Mouse (Mus musculus): Measurements from ENCODE around the gene 5031439G07Rik.

- TF ChIP-seq POLR2A (IDR thresholded peaks at IDR 0.05; ENCODE audit: borderline replicate concordance, extremely low read depth, low read depth, low read length) (no peak), CTCF (IDR thresholded peaks at IDR 0.05; ENCODE audit: insufficient read depth, low read length) (0 out of 2 replicates have a peak, but pooled peaks have one; percentile 4)
These were observed 63.5 kb downstream of the 5031439G07Rik start for GRCm38 (mm10) chr15:84924781-84925315.

Data from lung, adult 2 months (tissue).